Mouse (Mus musculus) midbrain, postnatal 0 days (tissue): ENCODE measurements around the gene Speer4d. TPM values are rescaled to one million over a fixed set of nuclear protein-coding genes. Genes with fewer than 3 reads are reported as not detected.
"Not testable (repeated sequence)": the region's sequence is repeated elsewhere in the genome, so short reads cannot be mapped to it uniquely, and the experiment has no call there.

ENCODE experiments used
- ATAC-seq: fragments of 200-750 bp; cut with Nextera tagmentation; 2 replicates; pipeline ENCODE4 v1.8.0; 2017; ENCODE audit warnings: moderate number of reproducible peaks, mild to moderate bottlenecking, moderate TSS enrichment, moderate library complexity; ENCODE audit not compliant: low FRiP score
- DNase-seq: peaks from one replicate; pipeline ENCODE4 v3.0.0-alpha.2; 2015; ENCODE audit warnings: low spot score
- H3K27ac ChIP-seq: fragments of 300-500 bp; sonication (generic); 2 replicates; pipeline ENCODE4 v1.5.1; 2014; ENCODE audit warnings: low read depth, mild to moderate bottlenecking, low read length, mixed read lengths
- H3K27me3 ChIP-seq: fragments of 300-500 bp; sonication (generic); 2 replicates; pipeline ENCODE4 v1.6.1; 2014; ENCODE audit warnings: low read length, control low read depth, mixed read lengths; ENCODE audit not compliant: insufficient read depth
- H3K36me3 ChIP-seq: fragments of 300-500 bp; sonication (generic); 2 replicates; pipeline ENCODE4 v1.6.1; 2014; ENCODE audit warnings: low read length, control low read depth, mixed read lengths; ENCODE audit not compliant: insufficient read depth
- H3K4me1 ChIP-seq: fragments of 300-500 bp; sonication (generic); 2 replicates; pipeline ENCODE4 v1.6.1; 2014; ENCODE audit warnings: mild to moderate bottlenecking, control low read depth, antibody characterized with exemption, low read length, mixed read lengths; ENCODE audit not compliant: insufficient read depth
- H3K4me2 ChIP-seq: fragments of 300-500 bp; sonication (generic); 2 replicates; pipeline ENCODE4 v1.6.1; 2014; ENCODE audit warnings: low read depth, mild to moderate bottlenecking, low read length, mixed read lengths; ENCODE audit not compliant: poor library complexity, severe bottlenecking
- H3K4me3 ChIP-seq: fragments of 300-500 bp; sonication (generic); 2 replicates; pipeline ENCODE4 v1.5.1; 2014; ENCODE audit warnings: low read depth, mild to moderate bottlenecking, low read length, moderate library complexity
- H3K9ac ChIP-seq: fragments of 300-500 bp; sonication (generic); replicated peaks from 2 replicates; pipeline ENCODE4 v1.6.1; 2014; ENCODE audit warnings: mild to moderate bottlenecking, low read length, moderate library complexity, mixed read lengths; ENCODE audit not compliant: poor library complexity, severe bottlenecking
- H3K9me3 ChIP-seq: fragments of 300-500 bp; sonication (generic); 2 replicates; pipeline ENCODE4 v1.6.1; 2016; ENCODE audit warnings: low read length, control low read depth
- WGBS: fragments of 180-500 bp; shearing (Covaris S2); extraction: QIAGEN DNeasy Blood & Tissue Kit; methylation state at CpG from one replicate; pipeline ENCODE4 v1.1.7; 2014; 5-methylcytosine and 5-hydroxymethylcytosine counted together
- polyA plus RNA-seq: library from polyadenylated mRNA; unstranded; fragments of >200 nt; fragmentation: Nextera tagmentation; extraction: Ambion mirVana; gene quantifications from 2 replicates; pipeline ENCODE4 v1.2.1, GENCODE M21; 2015
- total RNA-seq: library from RNA; depleted of rRNA; stranded (reverse); fragments of >200 nt; gene quantifications from 2 replicates; pipeline ENCODE4 v1.2.3, GENCODE M21; 2014; rRNA removed

Speer4d gene
- total and polyA plus RNA-seq, 2 experiments from 2014 or later: not detected

DNA sequence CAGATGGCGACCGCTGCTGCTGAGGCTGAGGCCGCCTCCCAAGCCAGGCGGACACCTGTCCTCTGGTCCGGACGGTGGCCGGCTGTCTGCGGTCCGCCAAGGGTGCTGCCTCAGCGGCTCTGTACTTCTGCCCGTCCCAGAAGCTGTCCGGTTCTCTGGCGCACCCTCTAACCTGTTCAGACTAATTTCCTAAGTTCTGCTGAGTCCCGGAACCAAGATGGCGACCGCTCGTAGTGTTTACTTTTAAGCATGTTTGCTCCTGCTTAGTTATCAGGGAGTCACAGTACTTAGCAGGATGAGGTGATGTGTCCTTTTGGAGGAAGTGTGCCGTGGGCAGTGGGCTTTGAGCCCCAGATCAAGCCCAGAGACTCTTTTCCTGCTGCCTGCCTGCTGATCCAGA is 51.9 kb downstream of the Speer4d start:
- ATAC-seq: peak; percentile 44; the same call in 1 of the 2 replicates
- H3K4me2 ChIP-seq, H3K4me1 ChIP-seq, H3K27me3 ChIP-seq, H3K36me3 ChIP-seq, H3K4me3 ChIP-seq, H3K9ac ChIP-seq, H3K27ac ChIP-seq, DNase-seq: not testable (repeated sequence)
- peaks cover 11% of the 10 kb centered on the region for H3K9me3 ChIP-seq
- 89% methylated on average over 7 of the region's 18 CpGs for WGBS

Other genes with a start within 250 kb of the Speer4d start
- not detected in 2 replicates for gene Gm21149, start 142.5 kb upstream of the Speer4d start, total RNA-seq
- not detected in 2 replicates for gene Gm21149, start 142.5 kb upstream of the Speer4d start, polyA plus RNA-seq
- gene Gm21190, start 89.8 kb upstream of the Speer4d start, total RNA-seq: not detected in 2 replicates
- not detected in 2 replicates for gene Gm21190, start 89.8 kb upstream of the Speer4d start, polyA plus RNA-seq
- gene Gm21083, start 41.7 kb upstream of the Speer4d start, total RNA-seq: not detected in 2 replicates
- gene Gm21083, start 41.7 kb upstream of the Speer4d start, polyA plus RNA-seq: not detected in 2 replicates
- not detected in 2 replicates for gene 4930572O03Rik, start 38.0 kb downstream of the Speer4d start, total RNA-seq
- gene 4930572O03Rik, start 38.0 kb downstream of the Speer4d start, polyA plus RNA-seq: not detected in 2 replicates
- not detected in 2 replicates for gene Speer4c, start 95.2 kb downstream of the Speer4d start, total RNA-seq
- 0.20 TPM in 1 of 2 replicates, not detected in the other for gene Speer4c, start 95.2 kb downstream of the Speer4d start, polyA plus RNA-seq